Mouse (Mus musculus) myocyte (in vitro differentiated cells): ENCODE data around the gene Cenpt. TPM values are rescaled to one million over a fixed set of nuclear protein-coding genes. Genes with fewer than 3 reads are reported as not detected.

Experiments used
- H3K27me3 ChIP-seq: one replicate; pipeline ENCODE4 v1.6.1; 2011; ENCODE audit not compliant: control insufficient read depth, insufficient read depth, insufficient read length
- H3K36me3 ChIP-seq: one replicate; pipeline ENCODE4 v1.6.1; 2011; ENCODE audit not compliant: control insufficient read depth, insufficient read depth
- H3K4me2 ChIP-seq: one replicate; pipeline ENCODE4 v1.6.1; 2011; ENCODE audit warnings: low read depth, control low read depth
- H3K4me3 ChIP-seq: one replicate; pipeline ENCODE4 v1.5.1; 2011; ENCODE audit warnings: mild to moderate bottlenecking, control low read depth, moderate library complexity
- H3K79me2 ChIP-seq: one replicate; pipeline ENCODE4 v1.6.1; 2011; ENCODE audit not compliant: control insufficient read depth, insufficient read depth
- H3ac ChIP-seq: one replicate; pipeline ENCODE4 v1.6.1; 2011; ENCODE audit not compliant: control insufficient read depth, insufficient read length
- CEBPB ChIP-seq: IDR thresholded peaks from 2 replicates; pipeline ENCODE4 v1.6.1; 2011; ENCODE audit warnings: mild to moderate bottlenecking, moderate library complexity; ENCODE audit not compliant: poor library complexity, insufficient read depth, severe bottlenecking
- E2F4 ChIP-seq: IDR thresholded peaks from one replicate; pipeline ENCODE4 v1.6.1; 2011; ENCODE audit warnings: mild to moderate bottlenecking, control low read depth, moderate library complexity; ENCODE audit not compliant: insufficient read depth
- MAX ChIP-seq: IDR thresholded peaks from one replicate; pipeline ENCODE4 v1.6.1; 2011; ENCODE audit warnings: low read depth, mild to moderate bottlenecking, control low read depth
- MYOD1 ChIP-seq, 3 experiments: IDR thresholded peaks; one replicate each; pipeline ENCODE4 v1.6.1; 2011; ENCODE audit warnings: control low read depth in 2 of 3, low read depth in 2 of 3, mild to moderate bottlenecking in 2 of 3, moderate library complexity in 1 of 3; ENCODE audit not compliant: insufficient read length in 2 of 3, control insufficient read depth in 1 of 3
- MYOG ChIP-seq, 3 experiments: IDR thresholded peaks; one replicate each; pipeline ENCODE4 v1.6.1; 2011; ENCODE audit warnings: control low read depth in 2 of 3, low read depth in 2 of 3, mild to moderate bottlenecking in 2 of 3; ENCODE audit not compliant: insufficient read length in 2 of 3, control insufficient read depth in 1 of 3, insufficient read depth in 1 of 3
- POLR2A ChIP-seq: IDR thresholded peaks from one replicate; pipeline ENCODE4 v1.6.1; 2011; ENCODE audit warnings: low read depth, mild to moderate bottlenecking, control low read depth, moderate library complexity; ENCODE audit not compliant: insufficient read length
- POLR2AphosphoS2 ChIP-seq: IDR thresholded peaks from one replicate; pipeline ENCODE4 v1.6.1; 2011; ENCODE audit warnings: low read depth, control low read depth; ENCODE audit not compliant: insufficient read length
- REST ChIP-seq: IDR thresholded peaks from one replicate; pipeline ENCODE4 v1.6.1; 2011; ENCODE audit warnings: mild to moderate bottlenecking, control low read depth, moderate library complexity; ENCODE audit not compliant: insufficient read depth, insufficient read length
- SRF ChIP-seq: IDR thresholded peaks from one replicate; pipeline ENCODE4 v1.6.1; 2011; ENCODE audit warnings: low read depth; ENCODE audit not compliant: control insufficient read depth, insufficient read length
- TCF12 ChIP-seq: IDR thresholded peaks from one replicate; pipeline ENCODE4 v1.6.1; 2011; ENCODE audit warnings: mild to moderate bottlenecking, control low read depth; ENCODE audit not compliant: poor library complexity, insufficient read depth, severe bottlenecking
- TCF3 ChIP-seq: IDR thresholded peaks from one replicate; pipeline ENCODE4 v1.6.1; 2011; ENCODE audit warnings: low read depth, control low read depth; ENCODE audit not compliant: insufficient read length
- USF1 ChIP-seq: IDR thresholded peaks from one replicate; pipeline ENCODE4 v1.6.1; 2011; ENCODE audit warnings: low read depth, mild to moderate bottlenecking, control low read depth, moderate library complexity
- polyA plus RNA-seq: library from polyadenylated mRNA; unstranded; fragments of >200 nt; fragmentation: generic; extraction: Trizol; gene quantifications from one replicate; pipeline ENCODE4 v1.2.1, GENCODE M21; 2012; ENCODE audit warnings: missing spikeins

The Cenpt gene
- polyA plus RNA-seq, 1 experiment = 20.4 TPM

DNA sequence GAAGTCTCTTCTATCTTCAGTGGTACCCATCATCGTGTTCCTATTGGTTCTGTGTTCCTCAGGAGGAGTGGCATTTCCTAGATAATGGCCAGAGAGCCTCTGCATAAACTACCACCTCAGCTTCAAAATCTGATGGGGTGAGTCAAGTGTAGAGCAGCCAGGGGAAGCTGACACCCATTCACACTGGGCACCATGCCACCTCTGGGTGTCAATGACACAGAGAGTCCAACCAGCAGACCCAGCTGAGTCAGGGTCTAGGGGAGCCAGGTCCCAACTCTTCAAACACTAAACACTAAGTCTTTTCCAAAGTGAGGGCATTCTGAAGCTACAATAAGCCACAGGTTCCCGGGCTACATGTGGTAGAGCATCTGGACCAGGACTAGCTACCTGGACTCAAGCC, 44.6 kb downstream of the Cenpt start:
- H3K4me2 ChIP-seq = no peak overlapping the region
- H3K4me3 ChIP-seq = no peak overlapping the region
- H3K79me2 ChIP-seq = peaks cover 40% of the 10 kb centered on the region
- H3K36me3 ChIP-seq = peaks cover 6% of the 10 kb centered on the region
- no peak overlapping the region for H3ac ChIP-seq
- H3K27me3 ChIP-seq = no peaks in the 10 kb centered on the region
- TF ChIP-seq POLR2A = no peak
- TF ChIP-seq TCF12 = no peak
- TF ChIP-seq MYOG (IDR thresholded peaks at IDR 0.05; ENCODE audit: control insufficient read depth in 1 of 3, insufficient read depth in 1 of 3, insufficient read length in 2 of 3, low read depth in 2 of 3) = no peak
- TF ChIP-seq CEBPB = no peak
- TF ChIP-seq REST = no peak
- TF ChIP-seq E2F4 = no peak
- TF ChIP-seq MYOD1 (IDR thresholded peaks at IDR 0.05; ENCODE audit: control insufficient read depth in 1 of 3, insufficient read length in 2 of 3, low read depth in 2 of 3) = no peak
- TF ChIP-seq SRF = no peak
- no peak for TF ChIP-seq MAX
- TF ChIP-seq POLR2AphosphoS2 = no peak
- TF ChIP-seq USF1 = no peak
- no peak for TF ChIP-seq TCF3

DNA sequence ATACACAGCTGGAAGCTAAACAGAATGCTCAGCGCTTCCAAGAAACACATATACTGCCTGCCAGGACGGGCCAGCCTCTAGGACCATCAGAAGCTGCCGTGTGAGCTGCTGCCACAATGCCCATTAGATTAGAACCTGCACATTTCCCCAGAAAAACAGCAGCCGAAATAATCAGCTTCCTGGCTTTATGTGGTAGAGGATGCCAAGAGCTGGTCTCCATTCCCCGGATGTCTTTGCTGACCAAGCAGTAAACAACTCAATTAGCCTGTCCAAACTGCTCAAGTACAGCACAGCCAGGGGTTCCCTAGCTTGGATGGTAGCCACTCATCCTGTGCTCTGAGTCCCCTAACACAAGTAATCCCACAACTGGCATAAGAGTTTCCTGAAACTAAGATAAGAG, 45.3 kb downstream of the Cenpt start:
- H3K36me3 ChIP-seq = peaks cover 6% of the 10 kb centered on the region
- peak overlapping the region; percentile 15 for H3K4me2 ChIP-seq
- no peak overlapping the region for H3ac ChIP-seq
- peaks cover 42% of the 10 kb centered on the region for H3K79me2 ChIP-seq
- TF ChIP-seq CEBPB = no peak
- no peak for TF ChIP-seq MYOG (IDR thresholded peaks at IDR 0.05; ENCODE audit: control insufficient read depth in 1 of 3, insufficient read depth in 1 of 3, insufficient read length in 2 of 3, low read depth in 2 of 3)
- TF ChIP-seq TCF12 = no peak
- no peak for TF ChIP-seq MYOD1 (IDR thresholded peaks at IDR 0.05; ENCODE audit: control insufficient read depth in 1 of 3, insufficient read length in 2 of 3, low read depth in 2 of 3)
- no peak for TF ChIP-seq USF1
- no peak for TF ChIP-seq POLR2A
- TF ChIP-seq MAX = no peak
- TF ChIP-seq REST = no peak
- TF ChIP-seq TCF3 = no peak
- TF ChIP-seq POLR2AphosphoS2 = no peak
- H3K4me3 ChIP-seq = no peak overlapping the region
- H3K27me3 ChIP-seq = no peaks in the 10 kb centered on the region

DNA sequence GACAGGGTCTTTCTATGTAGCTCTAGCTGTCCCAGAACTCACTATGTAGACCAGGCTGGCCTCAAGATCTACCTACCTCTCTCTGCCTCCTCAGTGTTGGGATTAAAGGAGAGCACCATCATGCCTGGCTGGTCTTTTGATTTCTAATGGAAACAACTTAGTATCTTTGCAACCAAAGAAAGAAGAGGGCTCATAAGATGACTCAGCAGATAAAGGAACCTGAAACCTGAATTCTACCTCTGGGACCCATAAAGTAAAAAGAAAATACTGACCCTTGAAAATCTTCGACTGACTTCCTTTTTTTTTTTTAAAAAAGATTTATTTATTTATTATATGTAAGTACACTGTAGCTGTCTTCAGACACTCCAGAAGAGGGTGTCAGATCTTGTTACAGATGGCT, 47.1 kb downstream of the Cenpt start:
- Histone ChIP-seq H3K27me3 (no peaks in the 10 kb centered on the region), H3ac (no peak overlapping the region), H3K4me3 (no peak overlapping the region), H3K36me3 (peaks cover 6% of the 10 kb centered on the region), H3K4me2 (no peak overlapping the region), H3K79me2 (peaks cover 38% of the 10 kb centered on the region)
- TF ChIP-seq E2F4 (no peak), MYOD1 (IDR thresholded peaks at IDR 0.05; ENCODE audit: control insufficient read depth in 1 of 3, insufficient read length in 2 of 3, low read depth in 2 of 3) (no peak), USF1 (no peak), REST (no peak)

DNA sequence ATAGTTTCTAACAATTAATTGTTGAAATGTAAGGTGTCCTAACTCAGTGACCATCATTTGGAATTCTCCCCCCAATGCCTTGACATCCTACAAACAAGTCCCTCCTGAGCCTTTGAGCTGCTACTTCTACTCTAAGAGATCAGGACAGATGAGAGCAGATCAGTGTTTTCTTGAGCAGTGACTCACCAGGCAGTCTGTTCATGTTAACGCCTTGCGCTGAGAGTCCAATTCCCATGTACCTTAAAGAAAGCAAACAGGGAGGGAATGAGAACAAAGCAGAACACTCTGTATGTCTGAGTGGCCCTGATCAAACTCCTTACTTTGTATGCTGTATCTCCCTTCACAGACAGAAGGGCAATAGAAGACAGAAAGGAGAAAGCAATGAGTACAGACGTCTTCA, 47.7 kb downstream of the Cenpt start:
- H3K27me3 ChIP-seq = no peaks in the 10 kb centered on the region
- H3K4me2 ChIP-seq = no peak overlapping the region

DNA sequence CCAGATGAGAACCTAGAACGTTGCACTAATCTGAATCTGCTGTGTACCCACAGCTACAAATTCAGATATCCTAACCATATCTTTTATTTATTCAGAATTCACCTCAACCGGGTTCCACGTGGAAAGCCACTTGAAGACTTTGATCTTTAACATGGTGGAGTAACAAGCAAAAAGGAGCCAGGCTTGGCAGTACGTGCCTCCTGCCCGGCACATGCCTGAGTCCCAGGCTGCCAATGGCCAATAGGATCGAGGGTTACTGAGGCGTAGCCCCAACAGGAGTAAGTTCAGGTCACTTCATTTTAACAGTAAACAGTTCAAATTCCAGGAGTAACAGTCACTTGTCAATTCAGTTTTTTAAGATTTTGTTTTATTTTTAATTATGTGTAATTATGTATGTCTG, 48.3 kb downstream of the Cenpt start:
- no peak overlapping the region for H3K4me2 ChIP-seq
- H3K36me3 ChIP-seq = peaks cover 6% of the 10 kb centered on the region
- H3ac ChIP-seq = no peak overlapping the region
- H3K27me3 ChIP-seq = no peaks in the 10 kb centered on the region
- no peak overlapping the region for H3K4me3 ChIP-seq
- TF ChIP-seq USF1 = no peak
- TF ChIP-seq REST = no peak
- TF ChIP-seq E2F4 = no peak
- no peak for TF ChIP-seq SRF
- no peak for TF ChIP-seq TCF12
- no peak for TF ChIP-seq POLR2AphosphoS2
- TF ChIP-seq TCF3 = no peak
- no peak for TF ChIP-seq MYOG (IDR thresholded peaks at IDR 0.05; ENCODE audit: control insufficient read depth in 1 of 3, insufficient read depth in 1 of 3, insufficient read length in 2 of 3, low read depth in 2 of 3)
- no peak for TF ChIP-seq POLR2A
- TF ChIP-seq MAX = no peak
- TF ChIP-seq MYOD1 (IDR thresholded peaks at IDR 0.05; ENCODE audit: control insufficient read depth in 1 of 3, insufficient read length in 2 of 3, low read depth in 2 of 3) = no peak
- no peak for TF ChIP-seq CEBPB
- H3K79me2 ChIP-seq = peaks cover 31% of the 10 kb centered on the region

More for the DNA sequence above, 47.7 kb downstream of the Cenpt start:
- peaks cover 6% of the 10 kb centered on the region for H3K36me3 ChIP-seq
- TF ChIP-seq TCF3 (no peak), MAX (no peak), POLR2AphosphoS2 (no peak), MYOG (IDR thresholded peaks at IDR 0.05; ENCODE audit: control insufficient read depth in 1 of 3, insufficient read depth in 1 of 3, insufficient read length in 2 of 3, low read depth in 2 of 3) (no peak), REST (no peak)
- peaks cover 34% of the 10 kb centered on the region for H3K79me2 ChIP-seq
- no peak overlapping the region for H3K4me3 ChIP-seq
- no peak overlapping the region for H3ac ChIP-seq
